Comparison of ENCODE assay signal across 8 mouse cellular contexts in genomic region chr1:178275738-178276053, GRCm38 (mm10). TPM values are rescaled to one million over a fixed set of nuclear protein-coding genes. Genes with fewer than 3 reads are reported as not detected.
DNase-seq lines count a peak whose midpoint lies in the region; ATAC-seq and TF ChIP-seq lines count a peak whose summit lies in the region.

No protein-coding gene starts in this region.

- H3K27me3 ChIP-seq in kidney, embryonic 15.5 days: peaks cover 4% of the 10 kb centered on the region; the same call in 1 of the 2 replicates
- no peaks in the 10 kb centered on the region for H3K27me3 ChIP-seq in embryonic facial prominence, embryonic 12.5 days
- no peaks in the 10 kb centered on the region for H3K27me3 ChIP-seq in hindbrain, postnatal 0 days (ENCODE audit: insufficient read depth, low read length)
- H3K27me3 ChIP-seq in midbrain, embryonic 16.5 days (ENCODE audit: control insufficient read depth, insufficient read depth, low read depth, low read length): no peaks in the 10 kb centered on the region

- H3K9me3 ChIP-seq in kidney, embryonic 15.5 days (replicated peaks): no peaks in the 10 kb centered on the region
- H3K9me3 ChIP-seq in embryonic facial prominence, embryonic 12.5 days: no peaks in the 10 kb centered on the region
- H3K9me3 ChIP-seq in hindbrain, postnatal 0 days (ENCODE audit: low read length): no peaks in the 10 kb centered on the region
- no peaks in the 10 kb centered on the region for H3K9me3 ChIP-seq in midbrain, embryonic 16.5 days (replicated peaks; ENCODE audit: control insufficient read depth, low read length, poor library complexity, severe bottlenecking)

- H3K36me3 ChIP-seq in kidney, embryonic 15.5 days: no peaks in the 10 kb centered on the region
- no peaks in the 10 kb centered on the region for H3K36me3 ChIP-seq in embryonic facial prominence, embryonic 12.5 days
- no peaks in the 10 kb centered on the region for H3K36me3 ChIP-seq in hindbrain, postnatal 0 days (ENCODE audit: insufficient read depth, low read length)
- H3K36me3 ChIP-seq in midbrain, embryonic 16.5 days (ENCODE audit: control insufficient read depth, insufficient read depth, low read length): no peaks in the 10 kb centered on the region

- peak overlapping the region; percentile 94 for H3K4me2 ChIP-seq in kidney, embryonic 15.5 days
- H3K4me2 ChIP-seq in embryonic facial prominence, embryonic 12.5 days (replicated peaks): peak overlapping the region; percentile 66
- peak overlapping the region; percentile 75 for H3K4me2 ChIP-seq in hindbrain, postnatal 0 days (ENCODE audit: low read depth, low read length)
- H3K4me2 ChIP-seq in midbrain, embryonic 16.5 days (ENCODE audit: low read length): peak overlapping the region; percentile 66

- peak; percentile 68 for ATAC-seq in kidney, embryonic 15.5 days (replicated peaks; ENCODE audit: low FRiP score)
- 0 out of 2 replicates have a peak, but pooled peaks have one; percentile 65 for ATAC-seq in embryonic facial prominence, embryonic 12.5 days (ENCODE audit: insufficient number of reproducible peaks, insufficient read depth, low FRiP score, low TSS enrichment)
- peak; percentile 51 for ATAC-seq in hindbrain, postnatal 0 days
- ATAC-seq in midbrain, embryonic 16.5 days: peak; percentile 65
- ATAC-seq in megakaryocyte progenitor cell, adult 5-6 weeks (replicated peaks; ENCODE audit: poor library complexity): no peak

- TF ChIP-seq CTCF in hindbrain, postnatal 0 days (IDR thresholded peaks at IDR 0.05; ENCODE audit: low read depth): no peak

- peak overlapping the region; percentile 72 for H3K4me3 ChIP-seq in kidney, embryonic 15.5 days (replicated peaks)
- H3K4me3 ChIP-seq in embryonic facial prominence, embryonic 12.5 days: peak overlapping the region; percentile 51
- H3K4me3 ChIP-seq in hindbrain, postnatal 0 days (ENCODE audit: low read length): peak overlapping the region; percentile 48
- H3K4me3 ChIP-seq in midbrain, embryonic 16.5 days (ENCODE audit: low read depth, low read length): peak overlapping the region; percentile 56

- peak overlapping the region; percentile 69 for H3K9ac ChIP-seq in kidney, embryonic 15.5 days
- peak overlapping the region; percentile 69 for H3K9ac ChIP-seq in embryonic facial prominence, embryonic 12.5 days
- peak overlapping the region; percentile 71 for H3K9ac ChIP-seq in hindbrain, postnatal 0 days (replicated peaks; ENCODE audit: low read length)
- H3K9ac ChIP-seq in midbrain, embryonic 16.5 days (ENCODE audit: low read depth, low read length): peak overlapping the region; percentile 76

- peaks cover 20% of the 10 kb centered on the region for H3K4me1 ChIP-seq in kidney, embryonic 15.5 days
- H3K4me1 ChIP-seq in embryonic facial prominence, embryonic 12.5 days: no peaks in the 10 kb centered on the region
- no peaks in the 10 kb centered on the region for H3K4me1 ChIP-seq in hindbrain, postnatal 0 days (ENCODE audit: insufficient read depth, low read length)
- H3K4me1 ChIP-seq in midbrain, embryonic 16.5 days (ENCODE audit: control insufficient read depth, insufficient read depth, low read length): no peaks in the 10 kb centered on the region; the same call in 1 of the 2 replicates

- 2% methylated on average over 11 of the region's 11 CpGs for WGBS in kidney, embryonic 15.5 days
- 7% methylated on average over 11 of the region's 11 CpGs for WGBS in embryonic facial prominence, embryonic 12.5 days
- WGBS in hindbrain, postnatal 0 days: 9% methylated on average over 11 of the region's 11 CpGs
- 9% methylated on average over 11 of the region's 11 CpGs for WGBS in midbrain, embryonic 16.5 days

- no peak for DNase-seq in kidney, adult 18-20 months
- no peak for DNase-seq in hindbrain, postnatal 0 days (ENCODE audit: low spot score)
- DNase-seq in layer of hippocampus, postnatal 36 days: no peak
- no peak for DNase-seq in urinary bladder, postnatal 25 days (ENCODE audit: low spot score)

- H3K27ac ChIP-seq in kidney, embryonic 15.5 days: 0 out of 2 replicates have a peak overlapping the region, but pooled peaks have one; percentile 45
- no peak overlapping the region for H3K27ac ChIP-seq in embryonic facial prominence, embryonic 12.5 days
- H3K27ac ChIP-seq in hindbrain, postnatal 0 days: peak overlapping the region; percentile 89
- peak overlapping the region; percentile 89 for H3K27ac ChIP-seq in midbrain, embryonic 16.5 days (ENCODE audit: low read length)

RNA-seq across cellular contexts. Expression of gene Cox20, which starts 43.2 kb away (rescaled TPM):
- 139 and 149 TPM in 2 replicates for polyA plus RNA-seq in kidney, embryonic 15.5 days (2015; fragmentation: Nextera tagmentation; extraction: Ambion mirVana)
- 144 and 148 TPM in 2 replicates for polyA plus RNA-seq in embryonic facial prominence, embryonic 12.5 days (2016; fragmentation: Nextera tagmentation; extraction: Ambion mirVana)
- total RNA-seq in hindbrain, postnatal 0 days (2014; rRNA removed): 24.4 and 30.1 TPM in 2 replicates
- polyA plus RNA-seq in hindbrain, postnatal 0 days (2015; fragmentation: Nextera tagmentation; extraction: Ambion mirVana): 102 and 117 TPM in 2 replicates
- polyA plus RNA-seq in midbrain, embryonic 16.5 days (2015; fragmentation: Nextera tagmentation; extraction: Ambion mirVana): 100 and 120 TPM in 2 replicates
- total RNA-seq in megakaryocyte progenitor cell, adult 5-6 weeks (2015): 153 and 181 TPM in 2 replicates
- total RNA-seq in megakaryocyte progenitor cell, adult 5-6 weeks (2017): 153 and 163 TPM in 2 replicates
- total RNA-seq in layer of hippocampus, postnatal 36 days (2021): 10 to 100 TPM; 42.9 to 44.0 TPM
